Mouse (Mus musculus) heart, adult 2 months (tissue): ENCODE results near the gene Rnf212b. TPM values are rescaled to one million over a fixed set of nuclear protein-coding genes. Genes with fewer than 3 reads are reported as not detected.

Experiments used
- DNase-seq, 2 experiments: peaks; one replicate each; pipeline ENCODE4 v3.0.0; 2021
- H3K27ac ChIP-seq: fragments of 200-600 bp; 2 replicates; pipeline ENCODE4 v1.8.1; 2022
- H3K27me3 ChIP-seq: fragments of 200-500 bp; 2 replicates; pipeline ENCODE4 v1.6.1; 2012; ENCODE audit warnings: mild to moderate bottlenecking, low read length, inconsistent platforms, mixed read lengths; ENCODE audit not compliant: control insufficient read depth, insufficient read depth
- H3K36me3 ChIP-seq: fragments of 200-500 bp; 2 replicates; pipeline ENCODE4 v1.6.1; 2012; ENCODE audit warnings: low read length, inconsistent platforms; ENCODE audit not compliant: control insufficient read depth, insufficient read depth
- H3K4me1 ChIP-seq: fragments of 200-500 bp; 2 replicates; pipeline ENCODE4 v1.6.1; 2011; ENCODE audit warnings: low read length; ENCODE audit not compliant: control insufficient read depth, insufficient read depth
- H3K4me3 ChIP-seq: fragments of 200-600 bp; 2 replicates; pipeline ENCODE4 v1.8.1; 2022
- H3K79me2 ChIP-seq: fragments of 200-500 bp; replicated peaks from 2 replicates; pipeline ENCODE4 v1.6.1; 2012; ENCODE audit warnings: mild to moderate bottlenecking, inconsistent platforms, low read length, moderate library complexity, mixed read lengths; ENCODE audit not compliant: control insufficient read depth, insufficient read depth
- H3K9ac ChIP-seq: fragments of 200-500 bp; 2 replicates; pipeline ENCODE4 v1.6.1; 2012; ENCODE audit warnings: low read depth, mild to moderate bottlenecking, control low read depth, inconsistent platforms, low read length, mixed read lengths
- CTCF ChIP-seq: fragments of 200-600 bp; IDR thresholded peaks from 2 replicates; pipeline ENCODE4 v1.8.1; 2022; ENCODE audit warnings: antibody characterized with exemption, mild to moderate bottlenecking, moderate library complexity
- EP300 ChIP-seq: fragments of 200-500 bp; IDR thresholded peaks from 2 replicates; pipeline ENCODE4 v1.6.1; 2011; ENCODE audit warnings: low read depth, low read length, control low read depth; ENCODE audit not compliant: insufficient read depth
- POLR2A ChIP-seq: fragments of 200-500 bp; IDR thresholded peaks from 2 replicates; pipeline ENCODE4 v1.6.1; 2011; ENCODE audit warnings: mild to moderate bottlenecking, low read depth, low read length, control low read depth; ENCODE audit not compliant: insufficient read depth
- WGBS: fragments of 180-500 bp; shearing (Covaris S2); methylation state at CpG from one replicate; pipeline ENCODE4 v1.1.7; 2018; 5-methylcytosine and 5-hydroxymethylcytosine counted together
- intact Hi-C: fragments of 180-260 bp; cut with DNase I; formaldehyde crosslinking; loops from one replicate; pipeline ENCODE4 v1.15.1; 2025
- polyA plus RNA-seq: library from polyadenylated mRNA; depleted of rRNA; stranded (reverse); fragments of >200 nt; gene quantifications from 2 replicates; pipeline ENCODE4 v1.2.3, GENCODE M21; 2012
- total RNA-seq, 2 experiments: library from RNA; stranded (reverse); gene quantifications; 2 replicates each; pipeline ENCODE4 v1.2.3; 2021

Rnf212b gene
- total and polyA plus RNA-seq, 3 experiments: 0.21 TPM; not detected in 2

- Histone ChIP-seq H3K36me3 (no peaks in the 10 kb centered on the region), H3K4me1 (no peaks in the 10 kb centered on the region), H3K79me2 (no peaks in the 10 kb centered on the region), H3K27ac (no peak overlapping the region), H3K27me3 (0 out of 2 replicates have a peak, but pooled peaks cover 2% of the 10 kb centered on the region), H3K9ac (no peak overlapping the region), H3K4me3 (no peak overlapping the region)
- DNase-seq: no peak
- TF ChIP-seq POLR2A (no peak), EP300 (no peak), CTCF (no peak)
- intact Hi-C loops: no loop called here
- 91% methylated on average over 7 of the region's 7 CpGs for WGBS
Measured at GRCm38 (mm10) chr14:54775534-54776041, 38.4 kb upstream of the Rnf212b start.

- 64% methylated on average over 5 of the region's 5 CpGs for WGBS
- no peaks in the 10 kb centered on the region for H3K4me1 ChIP-seq
Measured at GRCm38 (mm10) chr14:54776768-54777167, 37.2 kb upstream of the Rnf212b start.

GRCm38 (mm10) chr14:54777893-54778292 lies 36.0 kb upstream of the Rnf212b start:
- Histone ChIP-seq H3K9ac (no peak overlapping the region), H3K27me3 (peaks cover 2% of the 10 kb centered on the region; the same call in 1 of the 2 replicates), H3K36me3 (no peaks in the 10 kb centered on the region), H3K4me1 (no peaks in the 10 kb centered on the region), H3K27ac (no peak overlapping the region), H3K4me3 (no peak overlapping the region), H3K79me2 (no peaks in the 10 kb centered on the region)
- WGBS: 72% methylated on average over 4 of the region's 4 CpGs
- TF ChIP-seq POLR2A: no peak
- TF ChIP-seq EP300: no peak
- no peak for TF ChIP-seq CTCF
- intact Hi-C loops: no loop called here
- DNase-seq: no peak

More at GRCm38 (mm10) chr14:54776768-54777167, 37.2 kb upstream of the Rnf212b start:
- TF ChIP-seq CTCF (no peak), EP300 (no peak), POLR2A (no peak)
- H3K27me3 ChIP-seq: peaks cover 2% of the 10 kb centered on the region; the same call in 1 of the 2 replicates
- H3K4me3 ChIP-seq: no peak overlapping the region
- DNase-seq: no peak
- intact Hi-C loops: no loop called here
- no peaks in the 10 kb centered on the region for H3K36me3 ChIP-seq
- H3K27ac ChIP-seq: no peak overlapping the region
- no peak overlapping the region for H3K9ac ChIP-seq
- no peaks in the 10 kb centered on the region for H3K79me2 ChIP-seq

- 89% methylated on average over 9 of the region's 9 CpGs for WGBS
Measured at GRCm38 (mm10) chr14:54780084-54780483, 33.9 kb upstream of the Rnf212b start.

GRCm38 (mm10) chr14:54780836-54781609 lies 32.9 kb upstream of the Rnf212b start:
- WGBS: 4% methylated on average over 35 of the region's 35 CpGs
- DNase-seq: peak; percentile 60 to 64
- Histone ChIP-seq H3K4me3 (peak overlapping the region; percentile 46), H3K27me3 (peaks cover 2% of the 10 kb centered on the region; the same call in 1 of the 2 replicates), H3K27ac (no peak overlapping the region), H3K79me2 (no peaks in the 10 kb centered on the region), H3K9ac (no peak overlapping the region), H3K4me1 (no peaks in the 10 kb centered on the region), H3K36me3 (no peaks in the 10 kb centered on the region)
- intact Hi-C loops: no loop called here
- no peak for TF ChIP-seq POLR2A
- no peak for TF ChIP-seq EP300
- no peak for TF ChIP-seq CTCF

More at GRCm38 (mm10) chr14:54780084-54780483, 33.9 kb upstream of the Rnf212b start:
- Histone ChIP-seq H3K27me3 (peaks cover 2% of the 10 kb centered on the region; the same call in 1 of the 2 replicates), H3K27ac (no peak overlapping the region), H3K4me3 (no peak overlapping the region), H3K36me3 (no peaks in the 10 kb centered on the region), H3K4me1 (no peaks in the 10 kb centered on the region), H3K79me2 (no peaks in the 10 kb centered on the region), H3K9ac (no peak overlapping the region)
- DNase-seq: no peak
- TF ChIP-seq CTCF (no peak), POLR2A (no peak), EP300 (no peak)
- intact Hi-C loops: no loop called here
